In genomic region chr5:5265401-5265841, GRCm38 (mm10) we compare ENCODE assay signal across 8 mouse cellular contexts.
A peak's percentile ranks its signal among the peaks of the same experiment; 100 is the strongest.
DNase-seq lines count a peak whose midpoint lies in the region.

No protein-coding gene starts in this region.

- peak; percentile 24 for DNase-seq in adrenal gland, adult 2 months
- DNase-seq in adrenal gland, postnatal 36 days, result no peak
- DNase-seq in layer of hippocampus, adult 11-12 months (ENCODE audit: low spot score), result peak; percentile 48
- no peak for DNase-seq in layer of hippocampus, adult 9-10 months (ENCODE audit: low spot score)
- peak; percentile 33 to 51 for DNase-seq in layer of hippocampus, adult 8-10 months (ENCODE audit: low spot score in 2 of 2)
- DNase-seq in right cerebral cortex, adult 2 months (ENCODE audit: low spot score in 2 of 2), result peak; percentile 56 to 72
- DNase-seq in ovary, postnatal 14 days (ENCODE audit: low spot score), result no peak
- no peak for DNase-seq in embryo, embryonic 10 days (ENCODE audit: low spot score)

Comparison
In these comparisons a context has a peak if more than half of its experiments do, and no peak if none do; other contexts are left out.
1. DNase-seq: peak in adrenal gland, adult 2 months (single experiment), layer of hippocampus, adult 11-12 months (single experiment), layer of hippocampus, adult 8-10 months (2 of 2) and right cerebral cortex, adult 2 months (2 of 2); none in adrenal gland, postnatal 36 days (0 of 2), layer of hippocampus, adult 9-10 months (single experiment), ovary, postnatal 14 days (single experiment) and embryo, embryonic 10 days (single experiment).